Mouse (Mus musculus) embryonic fibroblast, embryonic 13.5 days (primary cell): Measurements from ENCODE around the gene Hdac11. TPM values are rescaled to one million over a fixed set of nuclear protein-coding genes. Genes with fewer than 3 reads are reported as not detected.

Experiments
- H3K27ac ChIP-seq: 2 replicates; pipeline ENCODE4 v1.5.1; 2012; ENCODE audit warnings: low read length, control low read depth, inconsistent platforms; ENCODE audit not compliant: insufficient read depth
- H3K4me1 ChIP-seq: 2 replicates; pipeline ENCODE4 v1.6.1; 2011; ENCODE audit warnings: low read length; ENCODE audit not compliant: control insufficient read depth, insufficient read depth
- H3K4me3 ChIP-seq: 2 replicates; pipeline ENCODE4 v1.5.1; 2011; ENCODE audit warnings: mild to moderate bottlenecking, control low read depth, low read length; ENCODE audit not compliant: insufficient read depth
- CTCF ChIP-seq: IDR thresholded peaks from 2 replicates; pipeline ENCODE4 v1.5.1; 2011; ENCODE audit warnings: mild to moderate bottlenecking, control low read depth, low read length, moderate library complexity, borderline replicate concordance; ENCODE audit not compliant: insufficient read depth
- POLR2A ChIP-seq: IDR thresholded peaks from 2 replicates; pipeline ENCODE4 v1.6.1; 2011; ENCODE audit warnings: low read depth, mild to moderate bottlenecking, control low read depth, low read length, moderate library complexity
- polyA plus RNA-seq: library from polyadenylated mRNA; stranded (reverse); fragments of >200 nt; gene quantifications from 2 replicates; pipeline ENCODE4 v1.2.4, GENCODE M21; 2011; ENCODE audit warnings: low read depth; ENCODE audit not compliant: missing spikeins, insufficient read length

Gene Hdac11
- polyA plus RNA-seq, 1 experiment, result 5.4 TPM

GRCm38 (mm10) chr6:91212571-91212970 lies 56.1 kb downstream of the Hdac11 start:
- Histone ChIP-seq H3K4me3 (peak overlapping the region; percentile 75), H3K4me1 (peaks cover 31% of the 10 kb centered on the region), H3K27ac (peak overlapping the region; percentile 64)

GRCm38 (mm10) chr6:91213287-91214218 lies 57.1 kb downstream of the Hdac11 start:
- Histone ChIP-seq H3K4me3 (peak overlapping the region; percentile 75), H3K27ac (peak overlapping the region; percentile 29), H3K4me1 (peaks cover 27% of the 10 kb centered on the region)
- TF ChIP-seq POLR2A (0 out of 2 replicates have a peak, but pooled peaks have one; percentile 43), CTCF (no peak)

More at GRCm38 (mm10) chr6:91212571-91212970, 56.1 kb downstream of the Hdac11 start:
- TF ChIP-seq POLR2A, result peak; percentile 93
- no peak for TF ChIP-seq CTCF

GRCm38 (mm10) chr6:91215454-91215853 lies 59.0 kb downstream of the Hdac11 start:
- H3K4me3 ChIP-seq, result peak overlapping the region; percentile 75
- peak overlapping the region; percentile 29; the same call in 1 of the 2 replicates for H3K27ac ChIP-seq
- TF ChIP-seq POLR2A (no peak), CTCF (no peak)
- peaks cover 17% of the 10 kb centered on the region for H3K4me1 ChIP-seq

- Histone ChIP-seq H3K4me3 (no peak overlapping the region), H3K4me1 (peaks cover 10% of the 10 kb centered on the region; the same call in 1 of the 2 replicates), H3K27ac (no peak overlapping the region)
- no peak for TF ChIP-seq POLR2A
- no peak for TF ChIP-seq CTCF
These were observed 62.0 kb downstream of the Hdac11 start for GRCm38 (mm10) chr6:91218445-91218844.

GRCm38 (mm10) chr6:91218871-91219270 lies 62.4 kb downstream of the Hdac11 start:
- no peak overlapping the region for H3K27ac ChIP-seq
- H3K4me1 ChIP-seq, result peaks cover 10% of the 10 kb centered on the region; the same call in 1 of the 2 replicates
- H3K4me3 ChIP-seq, result no peak overlapping the region
- TF ChIP-seq CTCF (no peak), POLR2A (no peak)

GRCm38 (mm10) chr6:91220062-91220461 lies 63.6 kb downstream of the Hdac11 start:
- no peak overlapping the region for H3K4me3 ChIP-seq
- no peak overlapping the region for H3K27ac ChIP-seq
- peaks cover 14% of the 10 kb centered on the region; the same call in 1 of the 2 replicates for H3K4me1 ChIP-seq
- TF ChIP-seq POLR2A, result no peak
- TF ChIP-seq CTCF, result no peak

GRCm38 (mm10) chr6:91221094-91221493 lies 64.6 kb downstream of the Hdac11 start:
- TF ChIP-seq POLR2A (no peak), CTCF (no peak)
- peaks cover 16% of the 10 kb centered on the region; the same call in 1 of the 2 replicates for H3K4me1 ChIP-seq
- no peak overlapping the region for H3K4me3 ChIP-seq
- H3K27ac ChIP-seq, result no peak overlapping the region

- TF ChIP-seq POLR2A (no peak), CTCF (no peak)
- H3K27ac ChIP-seq, result no peak overlapping the region
- no peak overlapping the region for H3K4me3 ChIP-seq
- H3K4me1 ChIP-seq, result peaks cover 9% of the 10 kb centered on the region; the same call in 1 of the 2 replicates
These were observed 66.4 kb downstream of the Hdac11 start for GRCm38 (mm10) chr6:91222694-91223346.

Other genes starting within 250 kb of the Hdac11 start
- gene Iqsec1, start 168.0 kb upstream of the Hdac11 start, polyA plus RNA-seq, result 39.6 and 56.0 TPM in 2 replicates
- gene Nup210, start 39.8 kb upstream of the Hdac11 start, polyA plus RNA-seq, result 1.3 TPM in 1 of 2 replicates, not detected in the other
- 1,102 and 1,873 TPM in 2 replicates for gene Fbln2, start 55.8 kb downstream of the Hdac11 start, polyA plus RNA-seq